Mouse (Mus musculus) T-helper 1 cell (primary cell): ENCODE data around the gene Fbxl20.
"Not testable (repeated sequence)": the region's sequence is repeated elsewhere in the genome, so short reads cannot be mapped to it uniquely, and the experiment has no call there.

Experiments used
- in situ Hi-C: fragments of 300-600 bp; cut with MboI, MseI; formaldehyde crosslinking; loops from one replicate; pipeline ENCODE4 v1.15.1; 2025; ENCODE audit warnings: high pct_unique_total_duplicates

The Fbxl20 gene

GRCm38 (mm10) chr11:98149786-98150624, at the start of gene Fbxl20:
Gene Fbxl20 (minus strand): TSS chr11:98150403.
- in situ Hi-C loops, result loop anchor here (5.0 kb wide), 1 partner anchor 42 kb away; the partner anchor contains the start of gene Med1

GRCm38 (mm10) chr11:98192901-98193805, 43.0 kb upstream of the Fbxl20 start, which contains the start of gene Med1:
Gene Med1 (minus strand): TSS chr11:98193293.
- in situ Hi-C loops, result loop anchor here (5.0 kb wide), 1 partner anchor 41 kb away; the partner anchor contains the start of gene Fbxl20

DNA sequence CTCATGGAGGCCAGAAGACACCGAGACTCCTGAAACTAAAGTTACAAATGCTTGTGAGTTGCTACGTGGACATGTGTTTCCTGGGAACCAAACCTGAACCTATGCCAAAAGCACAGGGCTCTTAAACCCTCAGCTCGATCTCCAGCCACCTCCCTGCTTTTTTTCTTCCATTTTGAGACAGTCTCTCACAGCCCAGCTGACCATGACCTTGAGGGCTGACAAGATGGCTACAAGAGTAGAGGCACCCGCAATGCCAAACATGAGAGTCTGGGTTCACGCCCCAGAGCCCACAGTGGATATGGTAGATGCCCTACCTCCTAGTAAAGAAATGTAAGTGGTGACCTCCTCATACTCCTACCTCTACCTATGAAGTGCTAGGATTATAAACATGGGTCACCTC, 40.6 kb upstream of the Fbxl20 start:
- in situ Hi-C loops, result loop anchor here (5.0 kb wide), 1 partner anchor 39 kb away; the partner anchor contains the start of gene Fbxl20

DNA sequence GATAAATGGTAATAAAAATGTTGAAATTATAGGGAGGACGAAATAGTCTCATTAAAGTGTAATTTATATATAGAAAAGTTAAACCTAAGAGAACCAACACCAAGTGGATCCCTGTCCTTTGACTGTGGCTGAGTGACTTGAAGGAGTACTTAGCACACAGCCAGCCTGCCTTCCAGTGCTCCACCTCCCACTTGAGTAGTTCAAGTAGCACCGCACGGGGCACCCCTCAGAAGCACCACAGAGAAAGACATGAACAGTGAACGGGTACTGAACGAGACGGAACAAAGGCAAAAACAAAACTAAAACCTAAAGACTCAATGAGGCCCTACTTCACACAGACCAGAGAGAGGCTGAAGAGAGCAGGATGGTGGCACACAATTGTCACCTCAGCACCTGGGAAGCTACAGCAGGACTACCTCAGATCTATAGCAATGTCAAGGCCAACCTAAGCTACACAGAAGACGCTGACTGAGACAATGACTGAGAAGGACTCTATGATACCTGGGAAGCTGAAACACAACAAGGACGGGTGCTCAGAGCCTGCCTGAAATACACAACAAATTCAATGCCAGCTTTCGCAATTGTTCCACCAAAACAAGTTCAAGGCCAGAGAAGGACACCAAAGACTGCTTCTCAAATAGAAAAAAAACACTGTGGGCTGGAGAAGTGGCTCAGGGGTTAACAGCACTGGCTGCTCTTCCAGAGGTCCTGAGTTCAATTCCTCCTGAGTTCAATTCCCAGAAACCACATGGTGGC, 37.6 kb upstream of the Fbxl20 start:
- in situ Hi-C loops, result no loop called here

GRCm38 (mm10) chr11:98182149-98182548, 31.9 kb upstream of the Fbxl20 start:
- in situ Hi-C loops, result not testable (repeated sequence)

DNA sequence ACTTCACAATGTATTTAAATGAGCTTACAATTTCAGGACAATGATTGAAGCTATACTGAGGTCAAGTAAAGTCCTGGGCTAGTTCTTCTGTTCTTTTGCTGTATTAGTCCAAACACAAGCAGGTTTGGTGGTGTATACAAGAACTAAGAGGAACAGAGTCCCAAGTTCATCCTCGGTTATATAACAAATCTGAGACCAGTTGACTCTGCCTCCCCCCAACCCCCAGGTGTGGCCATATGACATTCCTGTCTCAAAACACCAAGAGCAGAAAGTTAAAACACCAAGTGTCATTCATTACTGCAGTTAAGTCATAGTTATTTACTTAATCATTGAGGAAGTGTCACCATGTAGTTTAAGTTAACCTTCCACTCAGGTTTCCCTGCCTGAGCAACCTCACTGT, 18.2 kb upstream of the Fbxl20 start:
- in situ Hi-C loops, result loop anchor here (5.0 kb wide), 1 partner anchor 79 kb away; no protein-coding TSS in a partner anchor

- in situ Hi-C loops, result no loop called here
Measured at GRCm38 (mm10) chr11:98155094-98155493, 4.9 kb upstream of the Fbxl20 start.

- in situ Hi-C loops, result loop anchor here (5.0 kb wide), 1 partner anchor 42 kb away; the partner anchor contains the start of gene Med1
Measured at GRCm38 (mm10) chr11:98150625-98151156, 488 bp upstream of the Fbxl20 start.

DNA sequence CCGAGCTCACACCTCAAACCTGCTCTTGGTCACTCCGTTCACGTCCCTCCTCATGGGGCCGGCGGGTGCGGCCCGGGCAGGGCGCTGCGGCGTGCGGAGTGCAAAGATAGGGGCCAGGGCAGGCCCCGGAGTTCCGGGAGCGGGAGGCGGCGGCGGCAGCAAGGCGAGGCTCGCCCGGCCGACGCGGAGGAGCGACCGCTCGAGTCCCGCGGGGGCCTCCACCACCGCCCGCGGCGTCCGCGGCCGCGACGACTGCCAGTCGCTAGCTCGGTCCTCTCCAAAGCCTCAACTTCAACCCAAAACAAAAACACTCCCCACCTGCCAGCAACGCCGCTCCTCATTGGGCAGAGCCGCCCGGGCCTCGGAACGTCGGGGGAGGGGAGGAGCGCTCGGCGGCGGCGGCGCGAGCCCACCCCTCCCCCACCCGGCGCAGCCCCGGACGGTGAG, 876 bp downstream of the Fbxl20 start:
- in situ Hi-C loops, result no loop called here

- in situ Hi-C loops, result no loop called here
Measured at GRCm38 (mm10) chr11:98148551-98149301, 1.5 kb downstream of the Fbxl20 start.

DNA sequence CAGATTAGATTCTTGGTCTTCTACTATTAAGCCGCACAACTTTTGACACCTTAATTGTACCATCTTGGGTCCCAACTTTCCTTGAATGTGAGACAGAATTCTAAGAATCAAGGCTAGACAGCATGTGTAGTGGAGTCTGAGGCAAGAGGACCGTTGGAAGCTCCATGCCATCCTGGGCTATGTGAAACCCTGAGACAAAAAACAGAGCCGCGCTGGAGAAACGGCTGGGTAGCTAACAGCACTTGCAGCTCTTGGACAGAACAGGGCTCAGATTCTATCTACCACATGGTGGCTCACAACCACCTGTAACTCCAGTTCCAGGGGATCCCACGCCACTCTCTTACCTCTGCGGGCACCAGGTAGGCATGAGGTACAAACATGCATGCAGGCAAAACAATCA, 4.3 kb downstream of the Fbxl20 start:
- in situ Hi-C loops, result no loop called here

DNA sequence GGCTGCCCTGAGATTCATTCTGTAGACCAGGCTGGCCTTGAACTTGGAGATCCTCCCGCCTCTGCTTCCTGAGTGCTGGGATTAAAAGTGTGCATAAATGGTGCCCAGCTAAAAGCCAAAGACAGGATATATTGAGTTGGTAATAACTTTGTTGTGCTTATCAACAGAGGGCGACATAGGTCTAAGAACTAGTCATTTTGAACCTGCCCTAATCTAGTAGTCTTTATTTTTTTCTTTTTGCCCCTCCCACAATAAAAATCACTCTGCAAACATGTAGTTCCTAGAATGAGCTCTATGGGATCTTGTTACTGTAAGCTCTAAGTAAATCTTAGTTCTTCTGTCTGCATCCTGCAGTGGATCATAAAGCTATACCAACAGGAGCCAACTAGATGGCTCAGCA, 7.7 kb downstream of the Fbxl20 start:
- in situ Hi-C loops, result loop anchor here (5.0 kb wide), 1 partner anchor 95 kb away; no protein-coding TSS in a partner anchor

GRCm38 (mm10) chr11:98138894-98139293, 11.3 kb downstream of the Fbxl20 start:
- in situ Hi-C loops, result no loop called here

DNA sequence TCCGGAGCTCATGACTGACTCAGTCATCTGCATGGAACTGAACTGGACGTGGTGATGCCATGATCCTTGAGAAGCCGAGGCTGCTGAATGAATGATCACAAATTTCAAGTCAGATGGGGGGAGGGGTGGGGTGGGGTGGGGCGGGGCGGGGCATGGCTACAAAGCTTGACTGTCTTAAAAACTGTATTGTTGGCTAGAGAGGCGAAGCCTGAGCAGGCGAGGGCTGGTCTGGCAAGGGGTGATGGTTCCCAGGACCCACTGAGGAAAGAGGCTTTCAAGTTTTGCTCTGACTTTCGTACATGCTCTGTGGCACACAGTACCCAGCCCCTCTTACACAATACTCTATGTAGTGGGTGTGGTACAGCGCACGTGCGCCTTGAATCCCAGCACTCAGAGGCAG, 12.4 kb downstream of the Fbxl20 start:
- in situ Hi-C loops, result no loop called here

GRCm38 (mm10) chr11:98134951-98135350, 15.3 kb downstream of the Fbxl20 start:
- in situ Hi-C loops, result no loop called here

DNA sequence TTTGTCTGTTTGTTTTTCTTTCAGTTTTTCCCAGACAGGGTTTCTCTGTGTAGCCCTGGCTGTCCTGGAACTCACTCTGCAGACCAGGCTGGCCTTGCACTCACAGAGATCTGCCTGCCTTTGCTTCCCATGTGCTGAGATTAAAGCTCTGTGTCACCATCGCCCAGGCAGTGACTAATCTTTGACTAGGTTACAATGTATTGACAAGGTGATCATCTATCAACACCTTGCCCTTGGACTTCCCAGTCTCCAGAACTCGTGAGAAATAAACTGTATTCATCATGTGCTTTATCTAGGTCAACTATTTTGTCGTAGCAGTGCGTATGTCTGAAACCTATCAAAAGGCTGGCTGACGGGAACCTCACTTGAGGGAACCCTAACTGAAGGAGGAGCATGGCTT, 26.8 kb downstream of the Fbxl20 start:
- in situ Hi-C loops, result no loop called here

GRCm38 (mm10) chr11:98114363-98114762, 35.8 kb downstream of the Fbxl20 start:
- in situ Hi-C loops, result loop anchor here (10.0 kb wide), 1 partner anchor 1130 kb away; the partner anchor contains the start of gene Krt222

- in situ Hi-C loops, result loop anchor here (10.0 kb wide), 1 partner anchor 1131 kb away; the partner anchor contains the start of gene Krt222
Measured at GRCm38 (mm10) chr11:98113504-98113903, 36.7 kb downstream of the Fbxl20 start.

GRCm38 (mm10) chr11:98109706-98110105, 40.5 kb downstream of the Fbxl20 start:
- in situ Hi-C loops, result loop anchor here (10.0 kb wide), 1 partner anchor 1135 kb away; the partner anchor contains the start of gene Krt222

- in situ Hi-C loops, result no loop called here
Measured at GRCm38 (mm10) chr11:98101332-98101731, 48.9 kb downstream of the Fbxl20 start.
